Mouse (Mus musculus): ENCODE results near the gene C130074G19Rik.

C130074G19Rik gene

DNA sequence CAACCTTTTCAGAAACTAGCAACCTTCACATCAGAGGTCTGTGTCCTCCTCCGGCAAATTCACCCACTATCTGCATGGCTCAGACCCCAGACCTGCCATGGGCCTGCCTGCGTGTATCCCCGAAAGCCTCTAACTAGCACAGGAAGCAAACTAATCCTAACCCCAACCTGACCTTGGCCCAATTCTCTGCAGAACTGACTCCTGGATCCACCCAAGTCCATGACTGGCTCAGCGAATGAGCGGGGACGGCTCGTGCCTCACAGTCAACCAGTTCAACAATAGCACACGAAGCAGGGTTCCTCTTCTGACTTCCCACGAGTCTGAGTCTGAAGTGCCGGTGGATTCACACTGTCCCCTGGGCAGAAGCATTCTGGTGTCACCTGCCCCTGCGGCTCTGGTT is 9.1 kb downstream of the C130074G19Rik start:
- in situ Hi-C loops (cut with MboI, MseI) = no loop called here

DNA sequence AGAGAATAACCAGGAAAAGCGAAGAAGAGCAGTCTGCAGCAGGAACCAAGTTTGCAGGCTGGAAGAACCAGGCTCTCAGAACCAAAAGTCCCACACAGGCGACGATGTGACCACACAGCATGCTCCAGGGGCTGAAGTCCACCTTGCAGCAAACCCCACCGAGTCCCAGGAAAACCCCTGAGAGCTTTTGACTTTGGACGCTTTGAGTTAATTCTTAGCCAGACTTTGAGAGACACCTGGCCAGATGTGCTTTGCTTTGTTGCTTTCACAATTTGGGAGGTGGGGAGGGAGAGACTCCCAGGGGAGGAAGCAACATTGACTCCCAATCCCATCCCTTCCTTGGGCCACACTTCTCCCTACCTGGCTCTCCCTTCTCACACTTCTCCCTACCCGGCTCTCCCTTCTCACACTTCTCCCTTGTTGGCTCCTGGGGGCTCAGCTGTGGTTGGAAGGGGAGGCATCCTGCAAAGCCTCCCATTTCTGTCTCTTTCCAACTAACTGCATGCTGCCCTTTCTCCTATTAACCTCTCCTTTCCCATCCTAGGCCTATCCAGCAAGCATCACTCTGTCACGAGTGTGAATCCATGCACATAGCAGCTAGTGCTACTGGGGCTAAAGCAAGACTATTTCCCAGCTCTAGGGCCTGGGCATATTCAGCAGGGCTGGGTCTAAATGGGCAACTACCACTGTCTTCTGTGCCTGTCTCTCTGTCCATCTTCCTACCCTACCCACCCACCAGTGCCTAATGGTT is 10.8 kb downstream of the C130074G19Rik start:
- in situ Hi-C loops (cut with MboI, MseI) = no loop called here

DNA sequence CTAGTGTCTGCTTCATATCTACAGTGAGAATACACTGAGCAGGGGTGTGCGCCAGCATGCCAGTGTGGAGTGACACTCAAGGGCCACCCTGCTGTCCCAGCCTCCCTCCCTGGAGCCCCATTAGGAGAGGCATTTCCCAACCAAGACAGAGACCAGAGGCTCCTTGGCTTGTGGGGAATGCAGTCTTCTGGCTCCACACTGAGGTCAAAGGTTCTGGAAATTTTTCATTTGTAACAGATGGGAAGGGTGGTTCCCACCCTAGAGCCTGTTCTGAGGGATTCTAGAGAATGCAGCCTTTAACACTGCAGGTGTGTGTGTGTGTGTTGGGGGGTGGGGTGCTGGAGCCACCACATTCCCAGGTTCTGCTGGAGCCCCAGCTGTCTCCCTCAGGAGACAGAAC is 11.5 kb downstream of the C130074G19Rik start:
- in situ Hi-C loops (cut with MboI, MseI) = no loop called here

DNA sequence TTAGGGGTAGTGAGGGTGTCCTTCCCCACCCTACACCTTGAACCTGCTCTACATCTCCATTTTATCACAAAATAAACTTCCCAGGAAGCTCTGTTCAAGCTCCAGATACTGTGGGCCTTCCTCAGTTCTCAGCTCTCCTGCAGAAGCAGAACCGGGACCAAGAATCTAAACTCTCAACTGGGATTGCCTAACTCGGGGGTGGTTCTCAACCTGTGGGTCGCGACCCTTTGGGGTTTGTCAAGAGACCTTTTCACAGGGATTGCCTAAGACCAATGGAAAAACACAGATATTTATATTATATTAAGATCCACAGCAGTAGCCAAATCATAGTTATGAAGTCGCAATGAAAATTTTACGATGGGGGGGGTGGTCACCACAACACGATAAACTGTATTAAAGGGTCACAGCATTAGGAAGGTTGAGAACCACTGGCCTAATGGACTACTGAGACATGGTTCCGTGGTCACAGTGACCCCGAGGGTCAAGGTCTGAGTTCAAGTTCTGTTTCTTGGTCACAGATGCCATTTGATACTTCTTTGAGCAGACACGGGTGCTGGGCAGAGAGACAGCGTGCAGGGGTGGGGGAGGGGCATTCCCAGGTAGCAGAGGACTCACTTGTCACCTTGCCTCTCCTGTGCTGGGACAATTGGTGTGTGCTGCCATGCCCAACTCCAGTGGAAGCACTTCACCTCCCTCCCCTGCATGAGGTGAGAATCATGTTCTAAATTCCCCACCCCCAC is 12.2 kb downstream of the C130074G19Rik start:
- in situ Hi-C loops (cut with MboI, MseI) = no loop called here

DNA sequence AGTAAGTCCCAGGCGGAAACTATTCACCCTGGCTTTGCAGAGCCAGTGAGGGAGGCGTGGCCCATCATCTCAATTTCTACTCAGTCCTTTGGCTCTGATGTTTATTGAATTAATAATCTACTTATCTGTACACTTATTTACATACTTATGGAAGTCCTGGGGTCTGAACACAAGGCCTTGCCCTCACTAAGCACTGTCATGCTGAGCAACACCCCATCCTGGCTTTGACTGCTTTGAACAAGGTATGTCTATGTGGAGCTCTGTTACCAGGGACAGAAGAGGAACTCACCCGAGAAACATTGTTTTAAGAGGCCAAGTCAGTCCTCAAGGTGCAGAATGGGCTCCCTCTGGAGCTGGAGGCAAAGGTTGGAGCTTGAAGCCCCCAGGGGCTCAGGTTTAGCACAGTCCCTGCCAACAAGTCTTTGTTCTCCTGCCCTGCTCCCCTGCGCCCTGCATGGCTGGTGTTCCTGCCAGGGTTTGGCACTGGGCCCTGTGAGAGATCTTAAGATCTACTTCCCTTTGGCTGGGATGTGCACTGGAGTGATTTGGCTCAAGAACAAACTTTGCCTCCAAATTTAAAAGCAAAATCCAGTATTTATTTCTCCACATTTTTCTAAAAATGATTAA is 13.0 kb downstream of the C130074G19Rik start:
- in situ Hi-C loops (cut with MboI, MseI) = no loop called here

DNA sequence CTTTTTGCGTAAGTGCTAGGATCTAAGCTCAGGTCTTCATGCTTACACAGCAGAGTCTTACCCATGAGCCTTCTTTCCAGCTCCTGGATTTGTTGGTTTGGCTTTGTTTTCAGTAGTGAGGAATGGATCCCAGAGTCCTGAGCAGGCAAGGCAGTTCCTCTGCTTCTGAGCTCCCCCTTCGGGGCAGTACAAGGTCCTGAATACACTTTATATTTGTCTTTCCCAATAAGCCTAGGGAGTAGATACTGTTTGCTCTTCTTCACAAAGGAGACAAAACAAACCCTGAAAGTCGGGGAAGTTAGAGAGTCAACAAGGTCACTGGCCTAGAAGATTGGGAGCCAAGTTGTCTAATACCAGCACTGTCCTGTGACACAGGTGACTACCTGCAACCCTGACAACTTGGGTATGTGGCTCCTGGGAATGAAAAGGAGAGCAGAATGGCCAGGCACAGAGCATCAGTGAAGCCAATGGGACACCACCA is 15.3 kb downstream of the C130074G19Rik start:
- in situ Hi-C loops (cut with MboI, MseI) = no loop called here

DNA sequence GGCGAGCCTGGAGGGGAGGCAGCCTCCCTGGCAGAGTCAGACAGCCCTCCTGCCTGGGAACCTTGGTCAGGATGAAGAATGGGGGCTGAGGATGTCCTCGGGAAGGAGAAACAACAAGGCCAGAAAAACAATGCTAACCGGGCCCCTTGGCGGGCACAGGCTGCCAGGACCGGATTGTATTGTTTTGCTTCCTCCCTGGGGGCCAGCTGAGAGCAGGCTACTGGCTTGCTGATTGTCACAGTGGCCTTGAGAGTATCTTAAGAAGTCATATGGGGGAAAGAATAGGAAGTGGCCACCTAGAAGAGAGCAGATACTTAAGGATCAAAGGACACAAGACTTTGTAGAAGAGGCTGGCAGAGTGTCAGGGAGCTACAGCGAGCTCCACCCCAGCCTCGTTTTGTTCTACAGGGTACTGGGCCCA is 18.6 kb downstream of the C130074G19Rik start:
- in situ Hi-C loops (cut with MboI, MseI) = no loop called here

DNA sequence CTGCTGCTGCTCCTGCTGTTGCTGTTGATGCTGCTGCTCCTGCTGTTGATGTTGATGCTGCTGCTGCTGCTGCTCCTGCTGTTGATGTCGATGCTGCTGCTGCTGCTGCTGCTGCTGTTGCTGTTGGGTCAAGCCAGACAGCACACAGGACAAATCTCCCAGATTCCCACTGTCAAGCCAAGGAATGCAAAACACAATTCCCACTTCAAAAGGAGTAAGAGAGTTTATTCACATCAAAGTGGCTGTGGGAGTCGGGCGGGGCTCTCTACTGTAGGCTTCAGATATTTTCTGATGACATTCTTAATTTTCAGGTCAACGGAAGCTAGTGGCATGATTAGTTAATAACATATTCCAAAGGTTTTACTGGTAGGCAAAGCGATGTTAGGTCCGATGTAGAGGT is 20.4 kb downstream of the C130074G19Rik start:
- in situ Hi-C loops (cut with MboI, MseI) = no loop called here

DNA sequence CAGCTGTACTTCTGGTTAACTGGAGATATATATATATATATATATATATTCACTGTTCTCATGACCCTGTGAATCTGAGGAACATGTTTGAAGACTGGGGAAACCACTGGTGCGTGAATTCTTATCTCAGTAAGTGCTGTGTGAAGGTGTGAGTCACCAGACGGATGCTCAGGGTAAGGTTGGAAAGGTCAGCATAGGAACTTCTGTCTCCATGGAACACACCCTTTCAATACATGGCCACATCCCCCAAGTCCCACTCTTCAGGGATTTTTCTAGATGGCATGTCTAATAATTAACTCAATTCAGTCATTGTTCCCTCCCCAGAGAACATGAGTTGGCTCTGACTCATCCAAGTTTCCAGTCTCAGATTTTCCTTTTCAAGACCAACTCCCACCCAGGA is 21.5 kb downstream of the C130074G19Rik start:
- in situ Hi-C loops (cut with MboI, MseI) = no loop called here

DNA sequence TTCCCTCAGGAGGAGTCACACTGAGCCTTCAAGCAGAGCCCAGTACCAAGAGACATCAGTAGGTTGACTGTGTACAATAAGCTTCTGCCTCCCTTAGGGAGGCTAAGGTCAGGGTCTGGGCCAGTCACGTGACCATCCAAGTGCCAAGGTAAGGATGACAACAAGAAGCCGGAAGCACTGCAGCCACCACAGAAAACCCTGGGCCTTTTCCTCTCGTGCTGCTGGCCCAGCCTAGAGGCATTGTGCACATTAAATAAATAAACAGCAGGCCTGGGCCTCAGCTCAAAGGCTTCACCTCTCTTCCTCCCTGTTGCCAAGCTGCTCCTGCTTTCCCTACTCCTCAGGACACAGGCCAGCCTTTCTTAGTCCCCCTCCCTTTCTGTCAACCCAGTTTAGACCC is 22.7 kb downstream of the C130074G19Rik start:
- in situ Hi-C loops (cut with MboI, MseI) = no loop called here

DNA sequence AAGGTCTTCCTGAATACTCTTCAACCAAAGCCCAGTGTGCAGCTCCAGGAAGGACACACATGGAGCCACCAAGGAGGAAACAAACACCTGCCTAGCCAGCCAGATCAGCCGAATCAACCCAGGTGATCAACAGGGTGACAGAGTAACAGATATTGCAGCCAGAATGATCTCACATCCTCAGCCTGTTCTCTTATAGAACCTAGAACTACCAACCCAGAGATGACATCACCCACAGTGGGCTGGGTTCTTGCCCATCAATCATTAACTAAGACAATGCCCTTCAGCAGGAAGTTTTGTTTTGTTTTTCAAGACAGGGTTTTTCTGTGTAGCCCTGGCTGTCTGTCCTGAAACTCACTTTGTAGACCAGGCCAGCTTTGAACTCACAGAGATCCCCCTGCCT is 24.8 kb downstream of the C130074G19Rik start:
- in situ Hi-C loops (cut with MboI, MseI) = no loop called here

DNA sequence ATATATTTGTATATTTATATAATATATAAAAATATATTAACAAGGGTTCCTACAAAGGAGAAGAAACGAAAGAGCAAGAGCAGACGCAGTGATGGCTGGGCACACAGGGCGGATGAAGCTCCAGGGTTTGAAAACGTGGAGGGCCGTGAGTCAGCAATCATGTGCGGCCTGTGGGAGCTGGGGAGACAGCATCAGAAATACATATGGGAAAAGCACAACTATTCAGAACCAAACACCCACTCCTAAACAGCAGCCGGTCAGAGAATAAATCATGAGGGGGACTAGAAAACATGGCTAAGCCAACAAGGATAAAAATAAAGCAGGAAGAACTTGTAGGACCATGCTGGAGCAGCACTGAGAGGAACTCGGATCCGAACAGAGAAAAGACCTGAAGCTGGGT is 25.8 kb downstream of the C130074G19Rik start:
- in situ Hi-C loops (cut with MboI, MseI) = no loop called here

DNA sequence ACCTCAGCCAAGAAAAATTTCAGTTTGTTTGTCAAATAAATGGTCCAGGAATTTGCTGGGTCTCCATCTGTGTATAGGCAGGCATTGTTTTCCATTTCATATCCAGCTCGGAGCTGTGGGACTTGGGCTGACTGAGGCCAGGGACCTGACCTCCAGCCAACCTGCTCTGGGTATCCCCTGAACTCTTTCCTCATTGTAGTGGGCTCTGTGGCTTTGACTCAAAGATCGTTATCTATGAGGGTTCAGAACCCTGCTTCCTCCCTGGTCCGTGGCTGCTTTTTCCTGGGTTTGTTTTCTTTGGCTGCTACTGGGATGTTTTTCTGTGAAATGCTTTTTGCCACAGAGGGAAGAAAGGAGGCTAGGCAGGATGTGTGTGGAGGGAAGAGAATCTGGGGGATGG is 29.1 kb downstream of the C130074G19Rik start:
- in situ Hi-C loops (cut with MboI, MseI) = no loop called here

DNA sequence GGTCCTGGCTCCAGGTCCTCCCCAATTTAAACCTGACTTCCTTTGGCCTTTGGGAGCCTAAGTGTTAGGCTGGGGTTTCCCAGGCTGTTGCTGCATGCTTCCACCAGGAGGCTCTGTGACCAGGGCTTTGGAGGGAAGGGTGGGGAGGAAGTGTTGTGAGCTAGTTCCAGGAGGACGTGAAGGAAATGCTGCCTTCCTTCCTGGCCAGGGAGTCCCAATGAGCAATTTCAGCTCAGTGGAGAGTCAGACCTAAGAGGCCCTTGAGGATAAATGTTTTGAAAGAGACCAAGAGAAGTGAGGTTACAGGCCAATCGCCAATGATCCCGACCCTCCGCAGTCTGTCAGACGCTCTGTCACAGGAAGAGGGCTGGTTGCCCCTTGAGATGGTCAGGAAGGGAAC is 29.7 kb downstream of the C130074G19Rik start:
- in situ Hi-C loops (cut with MboI, MseI) = no loop called here

DNA sequence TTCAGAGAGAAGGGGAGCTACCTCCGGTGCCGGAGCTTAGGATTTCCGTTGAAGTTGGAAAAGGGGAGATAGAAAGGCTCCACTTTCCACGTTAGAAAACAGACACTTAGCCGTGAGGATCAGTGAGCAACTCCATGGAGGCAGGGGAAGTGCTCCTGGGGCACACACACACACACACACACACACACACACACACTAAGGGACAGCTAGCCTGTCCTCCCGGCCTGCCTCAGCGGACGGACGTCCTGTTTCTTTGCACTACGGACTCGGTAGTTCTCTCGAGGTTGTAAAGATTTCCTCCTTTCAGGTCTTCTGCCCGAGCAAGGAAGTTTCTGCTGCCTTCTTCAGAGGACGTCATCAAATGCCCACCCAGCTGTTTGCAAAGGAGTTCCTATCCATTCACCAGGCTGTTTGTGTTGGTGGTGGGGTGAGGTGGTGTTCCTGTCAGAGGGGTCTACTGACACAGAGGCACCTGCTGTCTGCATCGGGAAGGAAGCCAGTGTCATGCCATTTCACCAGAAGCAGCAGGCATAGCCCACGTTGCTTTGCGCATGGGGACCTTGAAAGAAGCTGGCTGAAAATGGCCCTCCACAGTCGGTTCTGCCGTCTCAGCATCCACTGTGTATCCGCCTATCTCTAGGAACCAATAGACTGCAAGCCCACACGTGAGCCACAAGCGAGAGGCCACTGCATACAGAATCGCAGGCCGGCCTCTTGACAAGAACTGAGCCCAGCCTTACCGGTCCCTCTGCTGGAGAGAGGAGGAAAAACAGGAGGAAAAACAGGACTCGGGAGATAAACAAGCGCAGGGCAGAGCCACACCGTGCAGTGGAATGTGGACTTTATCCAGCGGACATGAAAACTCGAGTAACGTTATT is 31.0 kb downstream of the C130074G19Rik start:
- in situ Hi-C loops (cut with MboI, MseI) = no loop called here

DNA sequence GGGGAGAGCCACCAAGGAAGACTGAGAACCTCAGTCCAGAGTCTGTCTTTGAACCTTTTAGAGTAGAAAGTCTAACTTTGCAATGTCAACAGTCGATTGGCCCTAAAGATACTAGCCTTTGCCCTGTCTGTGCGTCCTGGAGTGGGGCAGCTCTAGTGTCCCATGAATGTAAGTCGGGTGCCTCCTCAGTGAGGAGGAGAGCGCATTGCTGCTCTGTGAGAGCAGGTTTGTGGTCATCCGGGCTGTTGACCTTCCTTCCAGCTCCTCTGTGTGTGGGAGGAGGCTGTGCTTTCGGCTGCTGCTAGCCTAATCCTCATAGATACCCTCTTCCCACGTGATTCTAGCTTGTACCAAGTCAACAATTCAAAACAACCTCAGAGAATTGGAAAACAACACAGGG is 31.9 kb downstream of the C130074G19Rik start:
- in situ Hi-C loops (cut with MboI, MseI) = no loop called here

DNA sequence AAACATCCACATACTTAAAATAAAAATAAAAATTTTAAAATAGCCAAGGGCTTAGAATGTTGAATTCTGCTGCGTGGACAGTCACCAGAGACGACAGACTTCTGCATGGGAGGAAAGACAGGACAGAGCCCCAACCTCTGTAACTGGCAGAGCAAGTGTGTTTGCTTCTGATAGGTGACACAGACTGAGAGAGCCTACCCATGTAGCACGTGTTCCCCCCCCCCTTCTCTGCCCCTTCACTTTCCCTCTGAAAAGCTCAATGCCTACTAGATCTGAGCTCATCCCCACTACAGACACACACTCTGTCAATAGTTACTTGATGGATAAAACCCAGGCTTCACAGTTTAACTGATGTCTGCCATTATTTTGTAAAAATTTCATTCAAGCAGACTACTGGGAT is 36.0 kb downstream of the C130074G19Rik start:
- in situ Hi-C loops (cut with MboI, MseI) = loop anchor here (5.0 kb wide), 1 partner anchor 355 kb away; the partner anchor contains the start of gene Rab3gap2

DNA sequence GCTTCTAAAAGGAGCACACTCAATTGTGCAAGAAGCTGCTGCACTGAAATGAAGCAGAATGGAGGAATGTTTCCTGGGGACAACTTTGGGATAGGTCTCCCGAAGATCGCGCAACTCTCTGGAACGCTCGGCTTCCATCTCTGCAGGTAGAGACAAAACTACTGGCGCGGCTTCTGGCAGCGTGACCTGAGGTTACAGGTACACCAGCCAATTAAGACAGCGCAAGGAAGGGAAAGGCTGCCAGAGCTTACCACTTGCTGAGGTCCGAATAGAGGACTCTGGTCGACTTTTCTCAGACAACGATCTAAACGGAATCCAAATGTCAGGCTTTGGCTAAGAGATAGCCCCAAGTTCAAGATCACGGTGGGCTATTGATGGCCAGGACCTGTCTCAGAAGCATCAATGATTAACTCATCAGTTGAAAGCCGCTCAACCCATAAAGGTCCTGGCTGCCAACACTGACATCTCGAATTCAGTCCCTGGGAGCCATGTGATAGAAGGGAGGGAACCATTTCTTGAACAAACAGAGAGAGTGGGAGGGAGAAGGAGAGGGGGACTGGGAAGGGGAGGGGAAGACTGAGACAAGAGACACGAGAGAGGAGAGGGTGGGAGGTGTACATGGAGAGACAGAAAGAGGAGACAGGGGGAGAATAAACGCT is 36.8 kb downstream of the C130074G19Rik start, which contains the start of gene Marc2:
Gene Marc2, minus strand, starts transcription at position 360 of the 659 bp plus-strand sequence.
- in situ Hi-C loops (cut with MboI, MseI) = loop anchor here (5.0 kb wide), 1 partner anchor 356 kb away; the partner anchor contains the start of gene Rab3gap2

DNA sequence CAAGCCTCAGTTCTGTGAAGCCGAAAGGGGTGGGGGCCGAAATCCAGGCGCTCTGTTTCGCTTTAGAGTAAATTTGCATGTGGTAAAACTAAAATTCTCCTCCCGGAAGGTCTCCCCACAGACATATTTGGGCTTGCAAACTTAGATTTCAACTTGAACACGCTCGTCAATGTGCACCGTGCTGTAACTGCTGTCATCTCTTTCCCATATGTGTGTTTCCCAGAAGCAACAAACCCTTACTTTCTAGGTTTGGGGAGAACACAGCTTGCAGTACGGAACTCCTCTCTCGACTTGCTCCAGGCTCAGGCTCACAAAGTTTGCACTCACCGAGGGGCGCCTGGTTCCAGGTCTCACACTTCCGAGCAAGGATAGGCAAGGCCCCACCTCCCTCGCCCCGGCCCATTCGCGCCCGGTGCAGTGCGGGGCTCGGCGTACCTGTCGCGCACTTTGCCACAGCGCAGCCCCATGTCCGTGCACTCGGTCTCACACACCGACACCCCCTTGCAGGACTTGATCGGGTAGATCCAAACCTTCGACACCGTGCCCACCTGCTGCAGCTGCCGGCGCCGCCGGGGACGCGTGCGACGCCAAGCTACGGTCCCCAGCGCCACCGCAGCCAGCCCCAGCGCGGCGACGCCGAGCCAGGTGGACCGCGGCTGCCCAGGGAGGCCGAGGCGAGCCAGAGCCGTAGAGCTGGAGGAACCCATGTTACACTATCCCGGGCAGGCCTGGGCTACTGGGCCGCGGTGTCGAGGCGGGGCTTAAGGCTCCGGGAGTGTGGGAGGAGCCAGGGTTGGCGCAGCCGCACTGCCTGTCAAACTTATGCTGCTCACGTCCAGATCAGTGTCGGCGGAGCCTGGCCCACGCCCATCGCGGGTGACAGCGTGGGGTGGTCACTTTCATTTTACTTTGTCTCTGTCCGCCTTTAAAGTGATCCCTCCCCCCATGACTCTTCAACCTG is 37.6 kb downstream of the C130074G19Rik start:
- in situ Hi-C loops (cut with MboI, MseI) = loop anchor here (5.0 kb wide), 1 partner anchor 357 kb away; the partner anchor contains the start of gene Rab3gap2

Measured in T-helper 1 cell (primary cell).